Comparison of ENCODE assay signal across 8 mouse cellular contexts in the genomic region with DNA sequence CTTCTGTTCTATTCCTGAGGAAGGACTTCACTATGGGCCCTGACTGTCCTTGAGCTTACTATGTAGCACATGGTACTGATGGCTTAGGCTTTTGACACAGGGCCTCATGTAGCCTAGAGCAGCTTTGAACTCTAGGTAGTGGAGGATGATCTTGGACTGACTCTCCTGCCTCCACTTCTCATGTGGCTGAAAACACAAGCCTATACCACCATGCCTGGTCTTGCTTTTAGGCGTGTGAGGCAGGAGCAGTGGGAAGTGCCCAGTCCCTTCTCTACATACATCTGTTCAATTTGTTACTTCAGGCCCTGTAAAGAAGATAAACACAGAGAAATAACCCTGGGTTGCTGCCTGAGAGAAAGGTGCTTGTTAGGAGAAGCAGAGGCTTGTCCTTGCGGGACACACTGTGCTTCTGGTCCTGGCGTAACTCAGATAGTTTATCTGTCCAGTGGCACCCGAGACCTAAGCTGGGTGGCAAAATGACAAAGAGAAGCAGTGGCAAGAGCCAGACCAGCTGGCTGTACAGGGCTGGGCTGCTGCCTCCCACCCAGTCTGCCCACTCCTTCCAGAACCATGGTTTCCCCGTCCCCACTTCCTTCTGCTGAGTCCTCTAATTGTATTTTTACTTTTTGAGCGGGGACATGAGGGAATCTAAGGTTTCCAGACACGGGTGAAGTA. TPM values are rescaled to one million over a fixed set of nuclear protein-coding genes. Genes with fewer than 3 reads are reported as not detected.
DNase-seq lines count a peak whose midpoint lies in the region; ATAC-seq and TF ChIP-seq lines count a peak whose summit lies in the region.

No protein-coding gene starts in this region.

- H3K9ac ChIP-seq in intestine, embryonic 14.5 days (ENCODE audit: low read length), result no peak overlapping the region
- H3K9ac ChIP-seq in intestine, postnatal 0 days (ENCODE audit: low read depth, low read length), result no peak overlapping the region
- H3K9ac ChIP-seq in midbrain, embryonic 11.5 days (ENCODE audit: low read length), result no peak overlapping the region

- ATAC-seq in intestine, embryonic 14.5 days (replicated peaks; ENCODE audit: low FRiP score, low TSS enrichment, low read depth), result no peak
- ATAC-seq in intestine, postnatal 0 days, result no peak
- no peak for ATAC-seq in midbrain, embryonic 11.5 days (ENCODE audit: low FRiP score)

- H3K27ac ChIP-seq in intestine, embryonic 14.5 days (ENCODE audit: low read depth), result peak overlapping the region; percentile 74
- no peak overlapping the region for H3K27ac ChIP-seq in intestine, postnatal 0 days (ENCODE audit: low read depth, low read length)
- H3K27ac ChIP-seq in embryonic facial prominence, embryonic 10.5 days (replicated peaks), result peak overlapping the region; percentile 12; the same call in 1 of the 2 replicates
- peak overlapping the region; percentile 25 for H3K27ac ChIP-seq in midbrain, embryonic 11.5 days (ENCODE audit: low read depth, low read length)

- H3K36me3 ChIP-seq in intestine, embryonic 14.5 days (ENCODE audit: control insufficient read depth, insufficient read depth, low read length), result no peaks in the 10 kb centered on the region
- H3K36me3 ChIP-seq in intestine, postnatal 0 days (ENCODE audit: control insufficient read depth, insufficient read depth), result no peaks in the 10 kb centered on the region
- H3K36me3 ChIP-seq in embryonic facial prominence, embryonic 10.5 days (replicated peaks), result no peaks in the 10 kb centered on the region
- H3K36me3 ChIP-seq in midbrain, embryonic 11.5 days (ENCODE audit: control insufficient read depth, insufficient read depth, low read length), result no peaks in the 10 kb centered on the region

- no peaks in the 10 kb centered on the region for H3K9me3 ChIP-seq in intestine, embryonic 14.5 days (ENCODE audit: control insufficient read depth, low read length)
- H3K9me3 ChIP-seq in intestine, postnatal 0 days (ENCODE audit: control insufficient read depth), result no peaks in the 10 kb centered on the region
- H3K9me3 ChIP-seq in embryonic facial prominence, embryonic 10.5 days, result no peaks in the 10 kb centered on the region
- H3K9me3 ChIP-seq in midbrain, embryonic 11.5 days (ENCODE audit: control insufficient read depth, low read length), result no peaks in the 10 kb centered on the region

- 37% methylated on average over 7 of the region's 7 CpGs for WGBS in intestine, embryonic 14.5 days
- 69% methylated on average over 7 of the region's 7 CpGs for WGBS in intestine, postnatal 0 days
- WGBS in embryonic facial prominence, embryonic 10.5 days, result 60% methylated on average over 7 of the region's 7 CpGs
- whole genome bisulfite sequencing in midbrain, embryonic 11.5 days, result 75% methylated on average over 7 of the region's 7 CpGs

- no peak overlapping the region for H3K4me3 ChIP-seq in intestine, embryonic 14.5 days (ENCODE audit: low read depth, low read length)
- no peak overlapping the region for H3K4me3 ChIP-seq in intestine, postnatal 0 days (ENCODE audit: low read depth, low read length)
- H3K4me3 ChIP-seq in embryonic facial prominence, embryonic 10.5 days, result no peak overlapping the region
- no peak overlapping the region for H3K4me3 ChIP-seq in midbrain, embryonic 11.5 days (ENCODE audit: low read depth, low read length)

- no peak overlapping the region for H3K4me2 ChIP-seq in intestine, embryonic 14.5 days (ENCODE audit: low read length)
- no peak overlapping the region for H3K4me2 ChIP-seq in intestine, postnatal 0 days (replicated peaks; ENCODE audit: low read depth)
- H3K4me2 ChIP-seq in midbrain, embryonic 11.5 days, result no peak overlapping the region

- H3K4me1 ChIP-seq in intestine, embryonic 14.5 days (replicated peaks; ENCODE audit: control insufficient read depth, insufficient read depth, low read length), result peaks cover 17% of the 10 kb centered on the region
- peaks cover 3% of the 10 kb centered on the region; the same call in 1 of the 2 replicates for H3K4me1 ChIP-seq in intestine, postnatal 0 days (replicated peaks; ENCODE audit: control insufficient read depth, insufficient read depth, low read length)
- H3K4me1 ChIP-seq in embryonic facial prominence, embryonic 10.5 days, result peaks cover 16% of the 10 kb centered on the region
- H3K4me1 ChIP-seq in midbrain, embryonic 11.5 days (ENCODE audit: control insufficient read depth, insufficient read depth, low read length), result 0 out of 2 replicates have a peak, but pooled peaks cover 3% of the 10 kb centered on the region

- no peak for DNase-seq in intestine, embryonic 14.5 days (ENCODE audit: low spot score)
- DNase-seq in embryonic facial prominence, embryonic 10.5 days (ENCODE audit: low spot score), result no peak
- DNase-seq in heart, postnatal 4 days, result peak; percentile 30
- DNase-seq in midbrain, embryonic 11.5 days (ENCODE audit: low spot score, missing footprints), result no peak
- no peak for DNase-seq in right cerebral cortex, postnatal 36 days (ENCODE audit: low spot score in 2 of 2)
- DNase-seq in cerebellum, postnatal 14 days, result no peak
- no peak for DNase-seq in retina, embryonic 14.5 days (ENCODE audit: low spot score)

- TF ChIP-seq CTCF in intestine, postnatal 0 days (IDR thresholded peaks at IDR 0.05; ENCODE audit: low read depth), result no peak

- no peaks in the 10 kb centered on the region for H3K27me3 ChIP-seq in intestine, embryonic 14.5 days (replicated peaks; ENCODE audit: control insufficient read depth, insufficient read depth, low read length)
- no peaks in the 10 kb centered on the region for H3K27me3 ChIP-seq in intestine, postnatal 0 days (replicated peaks; ENCODE audit: control insufficient read depth, insufficient read depth, low read length)
- H3K27me3 ChIP-seq in embryonic facial prominence, embryonic 10.5 days (replicated peaks; ENCODE audit: low read depth, poor library complexity, severe bottlenecking), result no peaks in the 10 kb centered on the region
- H3K27me3 ChIP-seq in midbrain, embryonic 11.5 days (ENCODE audit: control insufficient read depth, insufficient read depth, low read length), result no peaks in the 10 kb centered on the region

RNA-seq across cellular contexts. Expression of a gene that starts 14.9 kb away (rescaled TPM):
- 378 and 409 TPM in 2 replicates for polyA plus RNA-seq in intestine, embryonic 14.5 days (2014; fragmentation: Nextera tagmentation; extraction: Ambion mirVana)
- 120 and 128 TPM in 2 replicates for polyA plus RNA-seq in intestine, postnatal 0 days (2015; fragmentation: Nextera tagmentation; extraction: Ambion mirVana)
- polyA plus RNA-seq in embryonic facial prominence, embryonic 10.5 days (2016; fragmentation: Nextera tagmentation; extraction: Ambion mirVana), result 473 and 481 TPM in 2 replicates
- 100 to 1,000 TPM; 239 to 255 TPM for total RNA-seq in heart, postnatal 4 days (2021)
- 463 and 499 TPM in 2 replicates for polyA plus RNA-seq in midbrain, embryonic 11.5 days (2014; fragmentation: Nextera tagmentation; extraction: Ambion mirVana)

RNA-seq across cellular contexts. Expression of a gene that starts 40.1 kb away (rescaled TPM):
- polyA plus RNA-seq in intestine, embryonic 14.5 days (2014; fragmentation: Nextera tagmentation; extraction: Ambion mirVana), result 12.8 and 17.7 TPM in 2 replicates
- polyA plus RNA-seq in intestine, postnatal 0 days (2015; fragmentation: Nextera tagmentation; extraction: Ambion mirVana), result 6.2 and 6.8 TPM in 2 replicates
- polyA plus RNA-seq in embryonic facial prominence, embryonic 10.5 days (2016; fragmentation: Nextera tagmentation; extraction: Ambion mirVana), result 20.4 and 21.1 TPM in 2 replicates
- 10 to 100 TPM; 26.8 to 28.2 TPM for total RNA-seq in heart, postnatal 4 days (2021)
- polyA plus RNA-seq in midbrain, embryonic 11.5 days (2014; fragmentation: Nextera tagmentation; extraction: Ambion mirVana), result 9.4 and 12.2 TPM in 2 replicates
